Mouse (Mus musculus): ENCODE measurements around the gene Ndufv1. TPM values are rescaled to one million over a fixed set of nuclear protein-coding genes. Genes with fewer than 3 reads are reported as not detected.
A peak's percentile ranks its signal among the peaks of the same experiment; 100 is the strongest.

Gene Ndufv1
- polyA plus RNA-seq, 1 experiment, result 127 TPM

DNA sequence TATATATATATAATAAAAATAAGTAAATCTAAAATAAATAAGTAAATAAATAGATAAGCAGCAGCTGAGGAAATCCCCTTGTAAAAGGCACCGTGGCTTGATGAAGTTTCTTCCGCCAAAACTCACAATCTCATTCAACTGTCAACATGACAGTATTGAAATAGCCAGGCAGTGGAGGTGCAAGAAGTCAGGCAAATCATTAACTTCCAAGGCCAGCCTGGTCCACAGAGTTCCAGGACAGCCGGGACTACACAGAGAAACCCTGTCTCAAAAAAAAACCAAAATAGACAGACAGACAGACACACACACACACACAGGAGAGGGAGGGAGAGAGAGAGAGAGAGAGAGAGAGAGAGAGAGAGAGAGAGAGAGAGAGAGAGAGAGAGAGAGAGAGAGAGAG, 20.7 kb upstream of the Ndufv1 start:
- no peak for DNase-seq
- WGBS, result 51% methylated on average over 3 of the region's 3 CpGs
- no peak for TF ChIP-seq CTCF (IDR thresholded peaks at IDR 0.05; ENCODE audit: insufficient read depth, low read length)
- no peak for TF ChIP-seq POLR2A (IDR thresholded peaks at IDR 0.05; ENCODE audit: borderline replicate concordance, extremely low read depth, low read depth, low read length)
- Histone ChIP-seq H3K4me3 (replicated peaks; ENCODE audit: extremely low read depth, low read depth, low read length) (no peak overlapping the region), H3K4me1 (ENCODE audit: control insufficient read depth, insufficient read depth, low read length) (peaks cover 8% of the 10 kb centered on the region; the same call in 1 of the 2 replicates)

- H3K4me1 ChIP-seq (ENCODE audit: control insufficient read depth, insufficient read depth, low read length), result peaks cover 6% of the 10 kb centered on the region; the same call in 1 of the 2 replicates
- no peak for DNase-seq
- TF ChIP-seq CTCF (IDR thresholded peaks at IDR 0.05; ENCODE audit: insufficient read depth, low read length), result no peak
- no peak for TF ChIP-seq POLR2A (IDR thresholded peaks at IDR 0.05; ENCODE audit: borderline replicate concordance, extremely low read depth, low read depth, low read length)
- 60% methylated on average over 7 of the region's 7 CpGs for WGBS
- H3K4me3 ChIP-seq (replicated peaks; ENCODE audit: extremely low read depth, low read depth, low read length), result no peak overlapping the region
These were observed 20.1 kb upstream of the Ndufv1 start for GRCm38 (mm10) chr19:4032668-4033067.

DNA sequence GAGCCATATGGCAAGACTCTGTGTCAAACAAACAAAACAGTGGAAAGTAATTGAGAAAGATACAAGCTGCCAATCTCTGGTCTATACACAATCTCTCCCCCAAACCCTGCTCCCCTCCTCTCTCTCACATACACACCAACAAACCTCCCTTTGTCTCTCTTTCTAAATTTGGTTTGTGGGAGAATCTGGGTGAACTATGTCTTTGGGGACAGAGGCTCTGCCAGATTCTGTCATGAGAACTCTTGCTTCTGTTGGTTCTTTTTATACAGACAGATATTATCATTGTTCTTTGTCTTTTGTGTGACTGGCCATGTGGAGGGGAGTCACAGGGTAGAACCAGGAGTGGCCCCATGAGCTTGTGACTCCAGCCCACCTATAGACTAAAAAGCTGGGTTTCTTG, 15.0 kb upstream of the Ndufv1 start:
- TF ChIP-seq CTCF (IDR thresholded peaks at IDR 0.05; ENCODE audit: insufficient read depth, low read length), result no peak
- no peak for TF ChIP-seq POLR2A (IDR thresholded peaks at IDR 0.05; ENCODE audit: borderline replicate concordance, extremely low read depth, low read depth, low read length)
- Histone ChIP-seq H3K4me3 (replicated peaks; ENCODE audit: extremely low read depth, low read depth, low read length) (no peak overlapping the region), H3K4me1 (ENCODE audit: control insufficient read depth, insufficient read depth, low read length) (no peaks in the 10 kb centered on the region)
- DNase-seq, result no peak

DNA sequence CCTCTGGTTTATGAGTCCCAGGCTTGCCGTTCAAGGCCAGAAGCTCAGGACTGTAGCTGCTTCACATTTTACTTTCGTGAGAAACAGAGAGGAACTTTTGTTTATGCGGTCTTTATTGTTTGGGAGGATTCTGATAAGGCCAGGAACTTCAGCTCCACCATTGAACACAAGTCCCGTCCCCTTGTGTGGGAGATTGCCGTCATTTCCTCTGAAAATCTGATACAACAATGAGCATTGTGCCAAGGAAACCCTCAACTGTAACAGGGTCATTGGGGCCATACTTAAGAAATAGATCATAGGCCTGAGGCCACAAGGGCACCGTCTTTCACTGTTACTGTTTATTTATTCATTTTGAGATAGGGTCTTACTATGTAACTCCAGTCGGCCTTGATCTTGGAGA, 10.6 kb upstream of the Ndufv1 start:
- TF ChIP-seq CTCF (IDR thresholded peaks at IDR 0.05; ENCODE audit: insufficient read depth, low read length), result no peak
- no peak for DNase-seq
- H3K4me1 ChIP-seq (ENCODE audit: control insufficient read depth, insufficient read depth, low read length), result no peaks in the 10 kb centered on the region
- no peak overlapping the region for H3K4me3 ChIP-seq (replicated peaks; ENCODE audit: extremely low read depth, low read depth, low read length)
- 37% methylated on average over 7 of the region's 7 CpGs for WGBS

- H3K4me3 ChIP-seq (replicated peaks; ENCODE audit: extremely low read depth, low read depth, low read length), result no peak overlapping the region
- WGBS, result 16% methylated on average over 18 of the region's 18 CpGs
- H3K4me1 ChIP-seq (ENCODE audit: control insufficient read depth, insufficient read depth, low read length), result no peaks in the 10 kb centered on the region
- TF ChIP-seq CTCF (IDR thresholded peaks at IDR 0.05; ENCODE audit: insufficient read depth, low read length), result peak; percentile 85
- TF ChIP-seq POLR2A (IDR thresholded peaks at IDR 0.05; ENCODE audit: borderline replicate concordance, extremely low read depth, low read depth, low read length), result no peak
- DNase-seq, result peak; percentile 73
These were observed 6.4 kb upstream of the Ndufv1 start for GRCm38 (mm10) chr19:4018743-4019583.

GRCm38 (mm10) chr19:4017921-4018587, 5.4 kb upstream of the Ndufv1 start:
- no peak for TF ChIP-seq POLR2A (IDR thresholded peaks at IDR 0.05; ENCODE audit: borderline replicate concordance, extremely low read depth, low read depth, low read length)
- no peak for TF ChIP-seq CTCF (IDR thresholded peaks at IDR 0.05; ENCODE audit: insufficient read depth, low read length)
- 55% methylated on average over 10 of the region's 10 CpGs for WGBS
- DNase-seq, result no peak
- no peak overlapping the region for H3K4me3 ChIP-seq (replicated peaks; ENCODE audit: extremely low read depth, low read depth, low read length)
- H3K4me1 ChIP-seq (ENCODE audit: control insufficient read depth, insufficient read depth, low read length), result peaks cover under 1% of the 10 kb centered on the region; the same call in 1 of the 2 replicates

DNA sequence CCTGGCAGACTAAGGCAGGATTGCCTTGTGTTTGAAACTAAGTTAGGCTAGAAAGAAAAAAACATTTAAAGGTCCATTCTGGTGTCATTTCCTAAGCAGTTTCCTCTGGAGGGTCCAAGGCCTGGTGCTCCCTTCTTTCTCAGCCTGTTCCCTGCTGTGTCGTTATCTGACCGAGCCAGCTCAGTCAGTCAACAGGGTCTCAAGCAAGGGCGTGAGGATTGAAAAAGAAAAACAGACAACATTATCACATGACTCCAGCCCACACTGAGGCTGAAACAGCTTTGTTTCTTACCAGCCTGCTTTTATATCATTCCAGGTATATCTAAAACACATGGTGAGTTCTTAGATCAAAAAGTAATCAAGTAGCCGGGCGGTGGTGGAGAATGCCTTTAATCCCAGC, 3.0 kb upstream of the Ndufv1 start:
- TF ChIP-seq CTCF (IDR thresholded peaks at IDR 0.05; ENCODE audit: insufficient read depth, low read length), result no peak
- TF ChIP-seq POLR2A (IDR thresholded peaks at IDR 0.05; ENCODE audit: borderline replicate concordance, extremely low read depth, low read depth, low read length), result no peak
- Histone ChIP-seq H3K4me1 (ENCODE audit: control insufficient read depth, insufficient read depth, low read length) (peaks cover 3% of the 10 kb centered on the region), H3K4me3 (replicated peaks; ENCODE audit: extremely low read depth, low read depth, low read length) (no peak overlapping the region)
- DNase-seq, result no peak
- WGBS, result 61% methylated on average over 5 of the region's 5 CpGs

DNA sequence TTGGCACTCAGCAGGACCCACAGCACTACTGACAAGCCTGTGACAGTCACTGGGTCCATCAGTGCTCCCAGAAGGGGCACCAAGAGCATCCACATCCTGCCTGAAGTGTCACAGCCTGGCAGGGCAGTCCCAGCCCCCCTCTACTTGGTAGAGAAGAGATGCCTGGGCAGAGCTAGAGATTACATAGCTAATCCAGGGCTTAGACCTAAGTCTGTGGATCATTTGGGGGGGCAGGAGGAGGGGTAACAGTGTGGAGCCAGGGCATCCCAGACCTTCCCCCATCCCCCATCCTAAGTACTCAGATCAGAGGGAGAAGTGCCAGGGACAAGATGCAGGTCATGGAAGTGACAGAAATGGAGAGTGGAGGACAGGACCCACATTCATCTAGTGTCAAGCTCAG, 2.2 kb upstream of the Ndufv1 start:
- no peak for DNase-seq
- no peak overlapping the region for H3K4me3 ChIP-seq (replicated peaks; ENCODE audit: extremely low read depth, low read depth, low read length)
- TF ChIP-seq POLR2A (IDR thresholded peaks at IDR 0.05; ENCODE audit: borderline replicate concordance, extremely low read depth, low read depth, low read length) (no peak), CTCF (IDR thresholded peaks at IDR 0.05; ENCODE audit: insufficient read depth, low read length) (no peak)

DNA sequence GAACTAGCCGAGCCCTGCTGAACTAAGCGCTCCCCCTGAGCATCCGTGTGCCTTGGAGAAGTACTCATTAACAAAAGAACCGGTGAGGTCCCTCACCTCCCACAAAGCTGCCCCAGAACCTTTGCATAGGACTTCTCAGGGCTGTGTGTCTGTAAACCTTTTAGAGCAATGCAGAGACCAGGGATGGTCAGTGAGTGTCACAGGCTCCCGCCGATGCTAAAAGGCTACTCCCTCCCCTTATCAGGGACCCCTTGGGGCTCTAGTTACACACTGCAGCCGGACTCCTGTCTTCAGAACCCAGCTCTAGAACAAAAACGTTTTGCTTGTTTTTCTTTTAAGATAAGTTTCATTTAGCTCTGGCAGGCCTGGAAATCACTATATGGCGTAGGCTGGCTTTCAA, 460 bp upstream of the Ndufv1 start:
- peaks cover 3% of the 10 kb centered on the region for H3K4me1 ChIP-seq (ENCODE audit: control insufficient read depth, insufficient read depth, low read length)
- DNase-seq, result no peak
- no peak for TF ChIP-seq CTCF (IDR thresholded peaks at IDR 0.05; ENCODE audit: insufficient read depth, low read length)
- no peak for TF ChIP-seq POLR2A (IDR thresholded peaks at IDR 0.05; ENCODE audit: borderline replicate concordance, extremely low read depth, low read depth, low read length)
- 18% methylated on average over 9 of the region's 9 CpGs for whole genome bisulfite sequencing
- H3K4me3 ChIP-seq (replicated peaks; ENCODE audit: extremely low read depth, low read depth, low read length), result peak overlapping the region; percentile 45

More for the DNA sequence above, 2.2 kb upstream of the Ndufv1 start:
- H3K4me1 ChIP-seq (ENCODE audit: control insufficient read depth, insufficient read depth, low read length), result peaks cover 3% of the 10 kb centered on the region

DNA sequence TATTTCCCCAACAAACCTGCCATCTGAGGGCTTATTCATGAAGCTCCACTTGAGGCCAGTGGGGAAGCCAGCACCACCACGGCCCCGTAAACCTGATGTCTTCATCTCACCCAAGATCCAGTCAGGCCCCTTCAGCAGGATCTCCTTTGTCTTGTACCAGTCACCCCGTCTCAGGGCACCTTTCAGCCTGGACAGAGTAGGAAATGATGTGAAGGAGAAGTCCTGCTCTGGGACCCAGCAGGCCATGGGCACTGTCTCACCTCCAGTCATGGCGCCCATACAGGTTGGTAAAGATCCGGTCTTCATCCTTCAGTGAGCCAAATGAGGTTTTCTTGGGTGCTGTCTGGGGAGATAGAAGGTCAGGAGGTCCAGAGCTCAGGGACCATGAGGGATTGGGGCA, 1.5 kb downstream of the Ndufv1 start:
- no peak overlapping the region for H3K4me3 ChIP-seq (replicated peaks; ENCODE audit: extremely low read depth, low read depth, low read length)
- TF ChIP-seq CTCF (IDR thresholded peaks at IDR 0.05; ENCODE audit: insufficient read depth, low read length), result no peak
- no peak for TF ChIP-seq POLR2A (IDR thresholded peaks at IDR 0.05; ENCODE audit: borderline replicate concordance, extremely low read depth, low read depth, low read length)
- 94% methylated on average over 5 of the region's 5 CpGs for WGBS
- no peak for DNase-seq
- H3K4me1 ChIP-seq (ENCODE audit: control insufficient read depth, insufficient read depth, low read length), result peaks cover 3% of the 10 kb centered on the region
